Mouse (Mus musculus): ENCODE data around the gene Sorcs1.

DNA sequence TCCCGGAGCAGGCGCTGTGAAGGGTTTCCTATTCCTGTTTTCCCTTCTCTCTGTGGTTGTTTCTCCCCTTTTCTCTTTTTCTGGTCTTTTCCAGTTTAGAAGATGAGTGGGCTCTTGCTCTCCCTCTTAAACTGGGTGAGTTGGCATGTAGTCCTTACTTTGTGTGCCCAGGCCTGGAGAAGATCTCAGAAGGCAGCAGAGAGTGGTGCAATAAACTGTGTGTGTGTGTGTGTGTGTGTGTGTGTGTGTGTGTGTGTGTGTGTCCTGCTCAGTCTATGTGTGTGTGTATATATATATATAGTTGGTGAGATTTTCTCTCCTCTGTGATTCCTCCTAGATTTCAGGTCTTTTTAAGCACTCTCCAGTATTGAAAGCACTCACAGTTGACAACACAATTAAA lies 500 bp upstream of the Sorcs1 start:
- TF ChIP-seq TCF12 (IDR thresholded peaks at IDR 0.05; ENCODE audit: insufficient read depth, poor library complexity, severe bottlenecking) (no peak), E2F4 (IDR thresholded peaks at IDR 0.05; ENCODE audit: insufficient read depth) (no peak), USF1 (IDR thresholded peaks at IDR 0.05; ENCODE audit: low read depth) (no peak)

All from myocyte (in vitro differentiated cells).